Mouse (Mus musculus): ENCODE measurements at regions not wholly inside any gene's neighbourhood (a gene's known extent, or its start where the extent isn't known, plus 50 kb on each side); places are given as distances from the start of the nearest gene placed in this dataset.

DNA sequence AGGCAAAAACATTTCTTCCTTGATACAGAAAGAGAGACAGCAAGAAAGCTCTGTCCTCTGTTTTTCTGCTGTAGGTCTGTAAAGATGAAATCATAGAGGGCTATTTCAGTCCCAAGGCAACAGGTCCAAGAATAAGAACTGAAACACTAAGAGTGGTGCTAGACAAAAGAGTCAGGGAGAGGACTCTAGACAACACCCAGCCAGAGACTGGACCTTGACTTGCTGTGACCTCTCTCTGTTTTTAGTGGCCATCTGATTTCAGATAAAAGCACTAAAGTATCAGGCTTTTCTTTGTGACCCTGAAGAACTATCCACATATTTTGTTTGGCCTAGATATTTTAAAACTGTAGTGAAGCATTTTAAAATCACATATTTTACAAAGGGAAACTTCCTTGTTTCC is 171.6 kb upstream of the Clec14a start:
- H3K4me2 ChIP-seq (replicated peaks) = no peak overlapping the region
- no peaks in the 10 kb centered on the region for H3K4me1 ChIP-seq
- ATAC-seq (ENCODE audit: insufficient number of reproducible peaks, low FRiP score, low TSS enrichment, low read depth) = no peak
- H3K36me3 ChIP-seq = no peaks in the 10 kb centered on the region
- no peak overlapping the region for H3K4me3 ChIP-seq (replicated peaks)
- H3K9me3 ChIP-seq (replicated peaks) = no peaks in the 10 kb centered on the region
- H3K27ac ChIP-seq (replicated peaks) = no peak overlapping the region
- H3K27me3 ChIP-seq = no peaks in the 10 kb centered on the region
- H3K9ac ChIP-seq = no peak overlapping the region

DNA sequence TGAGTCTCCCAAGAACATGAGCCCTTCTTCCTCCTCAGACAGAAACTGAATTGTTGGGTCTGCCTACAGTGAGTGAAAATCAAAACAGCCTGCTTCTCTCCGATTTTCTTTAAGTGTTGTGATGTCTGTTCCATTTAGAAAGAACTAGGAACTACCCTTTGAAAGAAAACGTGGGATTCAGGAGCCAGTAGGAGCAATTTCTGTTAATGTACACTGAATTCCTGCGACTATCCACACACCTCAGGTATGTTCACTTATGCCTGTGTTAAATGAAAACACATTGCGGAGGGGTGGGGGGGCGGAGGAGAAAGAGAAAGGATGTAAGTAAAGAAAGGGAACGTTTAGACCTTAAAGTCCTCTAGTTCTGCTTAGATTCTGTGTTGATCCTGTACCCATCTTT is 167.9 kb upstream of the Clec14a start:
- H3K27ac ChIP-seq (replicated peaks) = no peak overlapping the region
- H3K4me2 ChIP-seq (replicated peaks) = no peak overlapping the region
- WGBS = 52% methylated on average over 6 of the region's 6 CpGs
- no peaks in the 10 kb centered on the region for H3K9me3 ChIP-seq (replicated peaks)
- no peaks in the 10 kb centered on the region for H3K36me3 ChIP-seq
- H3K9ac ChIP-seq = no peak overlapping the region
- H3K4me3 ChIP-seq (replicated peaks) = no peak overlapping the region
- ATAC-seq (ENCODE audit: insufficient number of reproducible peaks, low FRiP score, low TSS enrichment, low read depth) = no peak
- no peaks in the 10 kb centered on the region for H3K4me1 ChIP-seq
- H3K27me3 ChIP-seq = no peaks in the 10 kb centered on the region

- Histone ChIP-seq H3K27me3 (no peaks in the 10 kb centered on the region), H3K4me1 (no peaks in the 10 kb centered on the region), H3K4me3 (replicated peaks) (no peak overlapping the region), H3K36me3 (no peaks in the 10 kb centered on the region), H3K9ac (no peak overlapping the region), H3K4me2 (replicated peaks) (no peak overlapping the region), H3K27ac (replicated peaks) (no peak overlapping the region), H3K9me3 (replicated peaks) (no peaks in the 10 kb centered on the region)
- ATAC-seq (ENCODE audit: insufficient number of reproducible peaks, low FRiP score, low TSS enrichment, low read depth) = no peak
- 77% methylated on average over 5 of the region's 5 CpGs for WGBS
These were observed 165.4 kb upstream of the Clec14a start for GRCm38 (mm10) chr12:58434504-58434903.

- Histone ChIP-seq H3K4me2 (replicated peaks) (no peak overlapping the region), H3K4me3 (replicated peaks) (no peak overlapping the region), H3K27ac (replicated peaks) (no peak overlapping the region), H3K36me3 (no peaks in the 10 kb centered on the region), H3K4me1 (no peaks in the 10 kb centered on the region), H3K9me3 (replicated peaks) (no peaks in the 10 kb centered on the region), H3K27me3 (no peaks in the 10 kb centered on the region), H3K9ac (no peak overlapping the region)
- WGBS = 74% methylated on average over 5 of the region's 5 CpGs
- ATAC-seq (ENCODE audit: insufficient number of reproducible peaks, low FRiP score, low TSS enrichment, low read depth) = no peak
These were observed 160.8 kb upstream of the Clec14a start for GRCm38 (mm10) chr12:58429929-58430328.

GRCm38 (mm10) chr12:58426758-58427157 is 157.7 kb upstream of the Clec14a start:
- no peak for ATAC-seq (ENCODE audit: insufficient number of reproducible peaks, low FRiP score, low TSS enrichment, low read depth)
- Histone ChIP-seq H3K36me3 (no peaks in the 10 kb centered on the region), H3K4me1 (no peaks in the 10 kb centered on the region), H3K27ac (replicated peaks) (no peak overlapping the region), H3K4me2 (replicated peaks) (no peak overlapping the region), H3K9ac (no peak overlapping the region), H3K4me3 (replicated peaks) (no peak overlapping the region), H3K9me3 (replicated peaks) (no peaks in the 10 kb centered on the region), H3K27me3 (no peaks in the 10 kb centered on the region)
- WGBS = 74% methylated on average over 6 of the region's 6 CpGs

DNA sequence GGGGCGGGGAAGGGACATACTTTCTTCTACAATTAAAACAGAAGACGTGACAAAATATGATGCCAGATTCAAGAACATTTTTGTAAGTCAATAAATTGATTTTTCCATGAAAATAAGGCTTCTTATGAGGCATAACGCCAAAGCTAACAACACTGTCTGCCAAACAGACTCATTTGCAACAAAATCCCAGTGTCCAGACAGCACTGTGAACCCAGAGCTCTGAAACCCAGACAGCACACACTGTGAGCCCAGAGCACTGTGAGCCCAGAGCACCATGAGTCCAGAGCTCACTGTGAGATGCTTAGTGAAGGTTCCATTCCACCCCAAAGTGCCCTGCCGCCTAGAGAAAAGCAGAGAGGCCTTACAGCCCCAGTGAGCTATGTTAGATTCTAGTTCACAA is 156.9 kb upstream of the Clec14a start:
- H3K4me3 ChIP-seq (replicated peaks) = no peak overlapping the region
- no peak for ATAC-seq (ENCODE audit: insufficient number of reproducible peaks, low FRiP score, low TSS enrichment, low read depth)
- 70% methylated on average over 4 of the region's 4 CpGs for WGBS
- no peak overlapping the region for H3K9ac ChIP-seq
- H3K9me3 ChIP-seq (replicated peaks) = no peaks in the 10 kb centered on the region
- no peaks in the 10 kb centered on the region for H3K4me1 ChIP-seq
- no peak overlapping the region for H3K27ac ChIP-seq (replicated peaks)
- H3K4me2 ChIP-seq (replicated peaks) = no peak overlapping the region
- no peaks in the 10 kb centered on the region for H3K27me3 ChIP-seq
- H3K36me3 ChIP-seq = no peaks in the 10 kb centered on the region

GRCm38 (mm10) chr12:58423581-58423980 is 154.5 kb upstream of the Clec14a start:
- 19% methylated on average over 1 of the region's 1 CpGs for WGBS
- Histone ChIP-seq H3K27ac (replicated peaks) (no peak overlapping the region), H3K4me2 (replicated peaks) (no peak overlapping the region), H3K27me3 (no peaks in the 10 kb centered on the region), H3K9me3 (replicated peaks) (no peaks in the 10 kb centered on the region), H3K36me3 (no peaks in the 10 kb centered on the region), H3K9ac (no peak overlapping the region), H3K4me3 (replicated peaks) (no peak overlapping the region), H3K4me1 (no peaks in the 10 kb centered on the region)
- no peak for ATAC-seq (ENCODE audit: insufficient number of reproducible peaks, low FRiP score, low TSS enrichment, low read depth)

- no peak for ATAC-seq (ENCODE audit: insufficient number of reproducible peaks, low FRiP score, low TSS enrichment, low read depth)
- H3K9ac ChIP-seq = no peak overlapping the region
- no peaks in the 10 kb centered on the region for H3K27me3 ChIP-seq
- no peak overlapping the region for H3K4me2 ChIP-seq (replicated peaks)
- H3K4me1 ChIP-seq = no peaks in the 10 kb centered on the region
- 44% methylated on average over 3 of the region's 3 CpGs for WGBS
- no peaks in the 10 kb centered on the region for H3K36me3 ChIP-seq
- no peak overlapping the region for H3K27ac ChIP-seq (replicated peaks)
- no peaks in the 10 kb centered on the region for H3K9me3 ChIP-seq (replicated peaks)
- H3K4me3 ChIP-seq (replicated peaks) = no peak overlapping the region
These were observed 132.8 kb upstream of the Clec14a start for GRCm38 (mm10) chr12:58401904-58402303.

GRCm38 (mm10) chr12:58360258-58360657 is 91.2 kb upstream of the Clec14a start:
- no peak for ATAC-seq (ENCODE audit: insufficient number of reproducible peaks, low FRiP score, low TSS enrichment, low read depth)
- WGBS = 78% methylated on average over 4 of the region's 4 CpGs
- Histone ChIP-seq H3K4me3 (replicated peaks) (no peak overlapping the region), H3K36me3 (no peaks in the 10 kb centered on the region), H3K9me3 (replicated peaks) (no peaks in the 10 kb centered on the region), H3K27ac (replicated peaks) (no peak overlapping the region), H3K27me3 (no peaks in the 10 kb centered on the region), H3K4me2 (replicated peaks) (no peak overlapping the region), H3K4me1 (no peaks in the 10 kb centered on the region), H3K9ac (no peak overlapping the region)

DNA sequence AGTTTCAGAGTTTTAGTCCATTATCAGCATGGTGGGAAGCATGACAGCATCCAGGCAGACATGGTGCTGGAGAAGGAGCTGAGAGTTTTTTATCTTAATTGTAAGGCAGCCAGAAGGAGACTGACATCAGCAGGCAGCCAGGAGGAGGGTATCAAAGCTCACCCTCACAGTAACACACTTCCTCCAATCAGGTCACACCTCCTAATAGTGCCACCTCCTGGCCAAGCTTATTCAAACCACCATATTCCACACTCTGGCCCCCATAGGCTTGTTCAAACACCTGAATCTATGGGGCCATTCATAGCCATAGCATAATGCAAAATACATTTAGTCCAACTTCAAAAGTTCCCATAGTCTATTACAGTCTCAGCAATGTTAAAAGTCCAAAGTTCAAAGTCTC is 65.1 kb upstream of the Clec14a start:
- no peaks in the 10 kb centered on the region for H3K36me3 ChIP-seq
- no peak overlapping the region for H3K4me3 ChIP-seq (replicated peaks)
- no peaks in the 10 kb centered on the region for H3K9me3 ChIP-seq (replicated peaks)
- no peaks in the 10 kb centered on the region for H3K4me1 ChIP-seq
- no peaks in the 10 kb centered on the region for H3K27me3 ChIP-seq
- no peak for ATAC-seq (ENCODE audit: insufficient number of reproducible peaks, low FRiP score, low TSS enrichment, low read depth)
- no peak overlapping the region for H3K9ac ChIP-seq
- no peak overlapping the region for H3K4me2 ChIP-seq (replicated peaks)
- no peak overlapping the region for H3K27ac ChIP-seq (replicated peaks)

DNA sequence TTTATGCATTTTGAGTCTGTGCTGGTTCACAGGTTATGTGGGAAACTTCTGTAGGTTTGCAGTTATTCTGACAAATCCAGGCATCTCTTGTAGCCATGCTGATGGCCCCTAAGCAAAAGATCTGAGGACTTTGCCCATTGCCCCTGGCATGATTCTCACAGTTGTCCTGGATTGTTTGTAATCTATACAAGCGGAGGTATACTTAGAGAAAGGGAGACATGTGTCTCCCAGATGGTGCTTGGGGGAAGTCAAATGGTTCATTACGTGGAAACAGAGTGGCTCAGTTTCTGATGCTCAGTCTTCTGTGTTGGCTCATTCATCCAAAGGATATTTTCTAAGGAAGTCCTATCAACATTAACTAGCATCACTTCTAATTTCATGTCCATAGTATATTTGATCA is 60.8 kb upstream of the Clec14a start:
- WGBS = 36% methylated on average over 2 of the region's 2 CpGs
- Histone ChIP-seq H3K4me1 (no peaks in the 10 kb centered on the region), H3K36me3 (no peaks in the 10 kb centered on the region), H3K9me3 (replicated peaks) (no peaks in the 10 kb centered on the region), H3K27ac (replicated peaks) (no peak overlapping the region), H3K4me2 (replicated peaks) (no peak overlapping the region), H3K9ac (no peak overlapping the region), H3K4me3 (replicated peaks) (no peak overlapping the region), H3K27me3 (no peaks in the 10 kb centered on the region)
- ATAC-seq (ENCODE audit: insufficient number of reproducible peaks, low FRiP score, low TSS enrichment, low read depth) = no peak

- no peak overlapping the region for H3K27ac ChIP-seq (replicated peaks)
- WGBS = 73% methylated on average over 3 of the region's 3 CpGs
These were observed 54.9 kb upstream of the Clec14a start for GRCm38 (mm10) chr12:58323953-58324352.

More at GRCm38 (mm10) chr12:58323953-58324352, 54.9 kb upstream of the Clec14a start:
- Histone ChIP-seq H3K27me3 (no peaks in the 10 kb centered on the region), H3K4me1 (no peaks in the 10 kb centered on the region), H3K36me3 (no peaks in the 10 kb centered on the region), H3K9ac (no peak overlapping the region), H3K4me3 (replicated peaks) (no peak overlapping the region), H3K4me2 (replicated peaks) (no peak overlapping the region), H3K9me3 (replicated peaks) (no peaks in the 10 kb centered on the region)
- ATAC-seq (ENCODE audit: insufficient number of reproducible peaks, low FRiP score, low TSS enrichment, low read depth) = no peak

Measured in embryonic facial prominence, embryonic 15.5 days (tissue).